27 mouse cellular contexts compared by ENCODE assay signal in the genomic region with DNA sequence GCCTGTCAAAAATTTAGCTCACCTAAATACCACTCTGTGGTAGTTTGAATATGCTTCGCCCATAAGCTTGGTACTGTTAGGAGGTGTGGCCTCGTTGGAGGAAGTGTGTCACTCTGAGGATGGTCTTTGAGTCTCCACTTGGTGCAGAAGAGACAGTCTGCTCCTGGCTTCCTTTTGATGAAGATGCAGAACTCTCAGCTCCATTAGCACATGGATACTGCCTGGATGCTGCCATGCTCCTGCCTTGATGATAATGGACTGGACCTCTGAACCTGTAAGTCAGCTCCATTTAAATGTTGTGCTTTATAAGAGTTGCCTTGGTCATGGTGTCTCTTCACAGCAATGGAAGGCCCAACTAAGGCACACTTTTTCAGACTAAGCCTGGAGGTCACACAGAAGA.
"Had no signal": no experiment of that assay in that cellular context is flagged by ENCODE, and none has a peak within 500 bp of the region (broad histone marks: within the 10 kb centered on the region; RNA-seq: fewer than 3 reads in every experiment).

No protein-coding gene starts in this region.

- ATAC-seq: forebrain, embryonic 13.5 days; forebrain, embryonic 14.5 days; forebrain, embryonic 15.5 days; forebrain, embryonic 16.5 days; forebrain, postnatal 0 days had no signal

- H3K9me3 ChIP-seq: embryonic facial prominence, embryonic 10.5 days; embryonic facial prominence, embryonic 12.5 days; embryonic facial prominence, embryonic 13.5 days; embryonic facial prominence, embryonic 15.5 days; forebrain, embryonic 10.5 days; forebrain, embryonic 12.5 days; forebrain, embryonic 13.5 days; forebrain, embryonic 15.5 days had no signal

- H3K27me3 ChIP-seq: embryonic facial prominence, embryonic 12.5 days; embryonic facial prominence, embryonic 13.5 days; embryonic facial prominence, embryonic 15.5 days; forebrain, embryonic 12.5 days; forebrain, embryonic 13.5 days; forebrain, embryonic 15.5 days had no signal

- DNase-seq: cerebellum, adult 8-10 months; cerebellum, adult 9-10 months; cerebellum, adult 9-11 months; cerebellum, postnatal 10 days; cerebellum, postnatal 14 days; cerebellum, postnatal 25 days; cerebellum, postnatal 36 days; embryo, embryonic 11 days; forebrain, postnatal 0 days; gastrocnemius, adult 2 months; gastrocnemius, postnatal 10 days; gastrocnemius, postnatal 14 days; gastrocnemius, postnatal 25 days; gastrocnemius, postnatal 36 days; heart, adult 18-20 months; heart, adult 2 months had no signal

- H3K36me3 ChIP-seq: embryonic facial prominence, embryonic 10.5 days; embryonic facial prominence, embryonic 12.5 days; embryonic facial prominence, embryonic 13.5 days; embryonic facial prominence, embryonic 15.5 days; forebrain, embryonic 10.5 days; forebrain, embryonic 12.5 days; forebrain, embryonic 15.5 days had no signal

- H3K4me3 ChIP-seq: embryonic facial prominence, embryonic 10.5 days; embryonic facial prominence, embryonic 12.5 days; embryonic facial prominence, embryonic 13.5 days; embryonic facial prominence, embryonic 15.5 days; erythroblast, embryonic 14.5 days; forebrain, embryonic 10.5 days; forebrain, embryonic 12.5 days; forebrain, embryonic 13.5 days; forebrain, embryonic 15.5 days; gastrocnemius, adult 2 months; heart, adult 2 months had no signal

- H3K4me1 ChIP-seq: embryonic facial prominence, embryonic 10.5 days; embryonic facial prominence, embryonic 12.5 days; embryonic facial prominence, embryonic 13.5 days; embryonic facial prominence, embryonic 15.5 days; forebrain, embryonic 10.5 days; forebrain, embryonic 12.5 days; forebrain, embryonic 13.5 days; forebrain, embryonic 15.5 days had no signal

- H3K9ac ChIP-seq: embryonic facial prominence, embryonic 12.5 days; embryonic facial prominence, embryonic 13.5 days; embryonic facial prominence, embryonic 15.5 days; forebrain, embryonic 12.5 days; forebrain, embryonic 13.5 days; forebrain, embryonic 15.5 days; forebrain, postnatal 0 days had no signal

- H3K27ac ChIP-seq: embryonic facial prominence, embryonic 10.5 days; embryonic facial prominence, embryonic 12.5 days; embryonic facial prominence, embryonic 13.5 days; embryonic facial prominence, embryonic 15.5 days; forebrain, embryonic 10.5 days; forebrain, embryonic 12.5 days; forebrain, embryonic 13.5 days; forebrain, embryonic 15.5 days; gastrocnemius, adult 2 months; heart, adult 2 months had no signal

- H3K4me2 ChIP-seq: embryonic facial prominence, embryonic 12.5 days; embryonic facial prominence, embryonic 13.5 days; embryonic facial prominence, embryonic 15.5 days; forebrain, embryonic 12.5 days; forebrain, embryonic 13.5 days; forebrain, embryonic 15.5 days had no signal
